Mouse (Mus musculus) CD4-positive, CD25-positive, alpha-beta regulatory T cell, adult 4 months (primary cell): Measurements from ENCODE around the gene Rbms3. TPM values are rescaled to one million over a fixed set of nuclear protein-coding genes. Genes with fewer than 3 reads are reported as not detected.

Experiments used
- ATAC-seq: one replicate; pipeline ENCODE4 v1.8.0; 2017
- polyA plus RNA-seq, 2 experiments: library from polyadenylated mRNA; unstranded; fragments of 100-300 nt; shearing (Covaris generic); gene quantifications; one replicate each; pipeline ENCODE4 v1.2.1; 2017

The Rbms3 gene
- polyA plus RNA-seq, 2 experiments from 2014 or later, result 0.07 TPM; not detected in 1

- ATAC-seq, result no peak
These were observed 598.5 kb downstream of the Rbms3 start for GRCm38 (mm10) chr9:117031237-117031636.

- no peak for ATAC-seq
These were observed 598.9 kb downstream of the Rbms3 start for GRCm38 (mm10) chr9:117030837-117031236.

GRCm38 (mm10) chr9:117029953-117030352, 599.8 kb downstream of the Rbms3 start:
- ATAC-seq, result no peak

- ATAC-seq, result no peak
These were observed 601.1 kb downstream of the Rbms3 start for GRCm38 (mm10) chr9:117028586-117028985.

GRCm38 (mm10) chr9:117022086-117022485, 607.6 kb downstream of the Rbms3 start:
- ATAC-seq, result no peak

- ATAC-seq, result no peak
These were observed 608.2 kb downstream of the Rbms3 start for GRCm38 (mm10) chr9:117021506-117021905.

- no peak for ATAC-seq
These were observed 609.5 kb downstream of the Rbms3 start for GRCm38 (mm10) chr9:117020216-117020615.

- no peak for ATAC-seq
These were observed 611.0 kb downstream of the Rbms3 start for GRCm38 (mm10) chr9:117018741-117019163.

- ATAC-seq, result no peak
These were observed 611.4 kb downstream of the Rbms3 start for GRCm38 (mm10) chr9:117018301-117018700.

GRCm38 (mm10) chr9:117016605-117017319, 613.0 kb downstream of the Rbms3 start:
- ATAC-seq, result no peak

- ATAC-seq, result no peak
These were observed 616.3 kb downstream of the Rbms3 start for GRCm38 (mm10) chr9:117013386-117013785.

- no peak for ATAC-seq
These were observed 618.9 kb downstream of the Rbms3 start for GRCm38 (mm10) chr9:117010801-117011200.

- no peak for ATAC-seq
These were observed 621.5 kb downstream of the Rbms3 start for GRCm38 (mm10) chr9:117008194-117008593.

- no peak for ATAC-seq
These were observed 627.6 kb downstream of the Rbms3 start for GRCm38 (mm10) chr9:117002083-117002482.

GRCm38 (mm10) chr9:116999186-116999585, 630.5 kb downstream of the Rbms3 start:
- no peak for ATAC-seq

GRCm38 (mm10) chr9:116990321-116990720, 639.4 kb downstream of the Rbms3 start:
- ATAC-seq, result no peak

- ATAC-seq, result no peak
These were observed 648.9 kb downstream of the Rbms3 start for GRCm38 (mm10) chr9:116980801-116981200.

- ATAC-seq, result no peak
These were observed 652.3 kb downstream of the Rbms3 start for GRCm38 (mm10) chr9:116977428-116977827.

GRCm38 (mm10) chr9:116976575-116977408, 652.9 kb downstream of the Rbms3 start:
- ATAC-seq, result no peak

GRCm38 (mm10) chr9:116975269-116975668, 654.4 kb downstream of the Rbms3 start:
- ATAC-seq, result no peak

- ATAC-seq, result no peak
These were observed 655.6 kb downstream of the Rbms3 start for GRCm38 (mm10) chr9:116974134-116974533.

- ATAC-seq, result no peak
These were observed 656.1 kb downstream of the Rbms3 start for GRCm38 (mm10) chr9:116973594-116973993.

GRCm38 (mm10) chr9:116967317-116967716, 662.4 kb downstream of the Rbms3 start:
- ATAC-seq, result no peak

GRCm38 (mm10) chr9:116965691-116966090, 664.0 kb downstream of the Rbms3 start:
- ATAC-seq, result no peak
